Mouse (Mus musculus): ENCODE results near the gene Agap3. TPM values are rescaled to one million over a fixed set of nuclear protein-coding genes. Genes with fewer than 3 reads are reported as not detected.

Agap3 gene
- polyA plus RNA-seq, 1 experiment = 402 TPM

GRCm38 (mm10) chr5:24425421-24426036 is 26.4 kb upstream of the Agap3 start:
- Histone ChIP-seq H3K27ac (ENCODE audit: insufficient read depth, low read length) (no peak overlapping the region), H3K4me1 (ENCODE audit: control insufficient read depth, insufficient read depth, low read length) (no peaks in the 10 kb centered on the region; the same call in 1 of the 2 replicates)
- WGBS = 6% methylated on average over 29 of the region's 30 CpGs

DNA sequence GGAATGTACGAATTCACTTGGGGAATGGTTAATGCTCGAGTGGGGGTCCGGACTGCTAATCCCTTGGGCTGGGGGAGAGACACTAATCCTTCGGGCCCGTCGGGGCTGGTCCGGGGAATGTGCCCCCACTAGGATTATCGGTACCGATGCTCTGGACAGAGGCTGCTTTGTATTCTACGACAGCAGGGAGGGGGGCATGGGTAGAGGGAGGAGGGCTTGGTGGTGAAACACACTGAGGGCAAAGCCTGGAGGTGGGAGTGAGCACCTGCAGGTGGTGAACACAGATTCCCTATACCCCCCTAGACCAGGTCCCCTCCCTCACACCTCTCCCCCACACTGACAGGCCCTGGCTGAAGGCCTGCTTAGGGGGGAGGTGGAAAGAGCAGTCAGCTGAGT is 25.9 kb upstream of the Agap3 start:
- 26% methylated on average over 10 of the region's 10 CpGs for WGBS
- TF ChIP-seq POLR2A (IDR thresholded peaks at IDR 0.05; ENCODE audit: borderline replicate concordance, insufficient read depth, low read length) = no peak
- no peak for TF ChIP-seq CTCF (IDR thresholded peaks at IDR 0.05; ENCODE audit: borderline replicate concordance, insufficient read depth, low read depth, low read length)
- no peak for DNase-seq
- no peak overlapping the region for H3K4me3 ChIP-seq (replicated peaks; ENCODE audit: insufficient read depth, low read depth, low read length)
- no peak overlapping the region for H3K27ac ChIP-seq (ENCODE audit: insufficient read depth, low read length)
- no peaks in the 10 kb centered on the region for H3K27me3 ChIP-seq (ENCODE audit: control insufficient read depth, insufficient read depth, low read length)
- no peaks in the 10 kb centered on the region; the same call in 1 of the 2 replicates for H3K4me1 ChIP-seq (ENCODE audit: control insufficient read depth, insufficient read depth, low read length)

More at GRCm38 (mm10) chr5:24425421-24426036, 26.4 kb upstream of the Agap3 start:
- no peaks in the 10 kb centered on the region for H3K27me3 ChIP-seq (ENCODE audit: control insufficient read depth, insufficient read depth, low read length)
- H3K4me3 ChIP-seq (replicated peaks; ENCODE audit: insufficient read depth, low read depth, low read length) = peak overlapping the region; percentile 48
- peak in 1 of 2 experiments; percentile 46 for DNase-seq
- TF ChIP-seq CTCF (IDR thresholded peaks at IDR 0.05; ENCODE audit: borderline replicate concordance, insufficient read depth, low read depth, low read length) (no peak), POLR2A (IDR thresholded peaks at IDR 0.05; ENCODE audit: borderline replicate concordance, insufficient read depth, low read length) (no peak)

DNA sequence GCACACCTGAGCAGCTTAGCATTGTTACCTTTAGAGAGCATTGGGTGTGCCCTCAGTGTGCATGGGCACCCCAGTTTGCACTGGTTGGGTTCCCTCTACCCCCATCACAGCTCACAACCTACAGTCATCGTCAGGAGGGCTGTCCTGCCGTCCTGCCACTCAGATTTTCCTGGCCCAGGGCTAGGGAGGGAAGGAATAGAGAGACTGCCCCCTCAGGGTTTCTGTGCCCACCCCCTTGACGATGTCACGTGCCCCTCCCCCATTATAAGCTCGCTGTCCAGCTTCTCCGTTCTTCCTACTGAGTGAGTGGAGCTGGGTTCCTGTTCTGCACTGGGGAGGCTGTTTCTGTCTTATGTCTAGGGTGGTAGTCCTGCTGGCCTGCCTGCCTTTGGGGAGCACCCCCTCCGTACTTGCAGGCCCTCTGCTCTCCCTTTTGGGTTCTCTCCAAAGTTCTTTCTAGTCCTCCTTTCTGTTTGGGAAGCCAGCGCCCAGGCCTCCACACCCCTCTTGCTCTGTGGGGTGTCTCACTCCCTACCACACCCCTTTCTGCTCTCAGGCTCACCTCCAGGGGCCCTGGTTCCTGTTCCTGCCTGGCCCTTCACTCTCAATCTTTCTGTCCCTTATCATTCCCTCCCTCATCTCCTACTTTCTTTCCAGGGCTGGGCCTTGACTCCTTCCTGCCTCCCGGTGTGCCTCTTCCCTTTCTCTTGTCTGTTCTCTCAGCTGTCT is 25.3 kb upstream of the Agap3 start:
- no peak for TF ChIP-seq POLR2A (IDR thresholded peaks at IDR 0.05; ENCODE audit: borderline replicate concordance, insufficient read depth, low read length)
- no peak for TF ChIP-seq CTCF (IDR thresholded peaks at IDR 0.05; ENCODE audit: borderline replicate concordance, insufficient read depth, low read depth, low read length)
- no peak overlapping the region for H3K27ac ChIP-seq (ENCODE audit: insufficient read depth, low read length)
- H3K27me3 ChIP-seq (ENCODE audit: control insufficient read depth, insufficient read depth, low read length) = no peaks in the 10 kb centered on the region
- no peak overlapping the region for H3K4me3 ChIP-seq (replicated peaks; ENCODE audit: insufficient read depth, low read depth, low read length)
- 44% methylated on average over 9 of the region's 9 CpGs for WGBS
- no peak for DNase-seq
- no peaks in the 10 kb centered on the region; the same call in 1 of the 2 replicates for H3K4me1 ChIP-seq (ENCODE audit: control insufficient read depth, insufficient read depth, low read length)

DNA sequence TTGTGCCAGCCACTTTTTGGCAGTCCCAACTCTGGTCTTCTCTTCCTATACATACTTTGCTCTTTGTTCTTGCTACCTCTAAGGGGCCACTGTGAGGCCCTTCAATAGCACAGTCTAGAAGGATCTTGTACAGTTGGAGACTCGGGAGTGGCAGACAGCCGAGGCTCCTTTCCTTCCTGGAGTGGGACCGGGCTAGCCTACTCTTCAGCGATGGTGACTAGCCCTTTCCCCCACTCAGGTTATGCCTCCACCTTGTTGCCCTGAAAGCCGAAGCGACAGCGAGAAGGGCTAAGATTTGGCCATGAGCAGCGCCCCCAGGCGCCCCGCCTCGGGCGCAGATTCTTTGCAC is 24.7 kb upstream of the Agap3 start:
- Histone ChIP-seq H3K27ac (ENCODE audit: insufficient read depth, low read length) (no peak overlapping the region), H3K4me1 (ENCODE audit: control insufficient read depth, insufficient read depth, low read length) (no peaks in the 10 kb centered on the region; the same call in 1 of the 2 replicates), H3K27me3 (ENCODE audit: control insufficient read depth, insufficient read depth, low read length) (no peaks in the 10 kb centered on the region), H3K4me3 (replicated peaks; ENCODE audit: insufficient read depth, low read depth, low read length) (no peak overlapping the region)
- 50% methylated on average over 12 of the region's 12 CpGs for whole genome bisulfite sequencing
- DNase-seq = no peak
- TF ChIP-seq CTCF (IDR thresholded peaks at IDR 0.05; ENCODE audit: borderline replicate concordance, insufficient read depth, low read depth, low read length) (no peak), POLR2A (IDR thresholded peaks at IDR 0.05; ENCODE audit: borderline replicate concordance, insufficient read depth, low read length) (no peak)

DNA sequence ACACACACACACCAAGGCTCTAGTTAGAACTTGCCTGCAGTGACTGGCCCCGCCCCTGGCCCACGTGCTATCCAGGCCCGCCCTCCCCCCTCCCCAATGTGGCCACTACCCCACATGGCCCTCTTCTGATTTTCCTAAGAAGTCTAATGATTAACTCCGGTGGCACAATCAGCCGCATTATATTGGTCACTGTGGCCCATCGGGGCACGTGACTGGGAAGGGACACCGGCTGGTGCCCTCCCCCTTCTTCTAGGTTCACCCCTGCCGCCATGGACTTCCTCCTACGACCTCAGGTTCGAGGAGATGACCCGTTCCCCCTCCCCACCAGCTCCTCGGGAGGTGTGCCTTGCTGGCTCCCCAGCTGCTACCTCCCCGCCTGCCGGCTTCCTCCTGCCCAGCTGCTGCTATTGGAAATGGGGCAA is 24.0 kb upstream of the Agap3 start:
- no peak overlapping the region for H3K4me3 ChIP-seq (replicated peaks; ENCODE audit: insufficient read depth, low read depth, low read length)
- WGBS = 23% methylated on average over 15 of the region's 15 CpGs
- no peak for DNase-seq
- no peaks in the 10 kb centered on the region for H3K4me1 ChIP-seq (ENCODE audit: control insufficient read depth, insufficient read depth, low read length)
- no peak for TF ChIP-seq CTCF (IDR thresholded peaks at IDR 0.05; ENCODE audit: borderline replicate concordance, insufficient read depth, low read depth, low read length)
- TF ChIP-seq POLR2A (IDR thresholded peaks at IDR 0.05; ENCODE audit: borderline replicate concordance, insufficient read depth, low read length) = no peak
- H3K27me3 ChIP-seq (ENCODE audit: control insufficient read depth, insufficient read depth, low read length) = no peaks in the 10 kb centered on the region
- H3K27ac ChIP-seq (ENCODE audit: insufficient read depth, low read length) = no peak overlapping the region

- 28% methylated on average over 9 of the region's 9 CpGs for WGBS
Measured at GRCm38 (mm10) chr5:24428596-24428995, 23.4 kb upstream of the Agap3 start.

DNA sequence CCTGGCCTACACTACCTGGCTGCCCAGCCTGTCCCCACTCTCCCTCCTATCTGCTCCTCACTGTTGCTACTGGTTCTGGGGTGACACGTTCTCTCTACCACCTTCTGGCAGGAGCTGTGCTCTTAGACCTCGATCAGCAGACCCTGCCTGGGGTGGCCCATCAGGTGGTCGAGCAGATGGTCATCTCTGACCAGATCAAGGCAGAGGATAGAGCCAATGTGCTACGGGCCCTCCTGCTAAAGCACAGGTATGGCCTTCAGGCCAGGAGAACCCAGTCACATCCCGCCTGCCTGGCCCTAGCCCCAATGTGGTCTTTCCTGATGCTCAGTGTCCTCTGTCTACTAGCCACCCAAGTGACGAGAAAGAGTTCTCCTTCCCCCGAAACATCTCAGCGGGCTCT is 18.0 kb upstream of the Agap3 start:
- Histone ChIP-seq H3K27me3 (ENCODE audit: control insufficient read depth, insufficient read depth, low read length) (no peaks in the 10 kb centered on the region), H3K27ac (ENCODE audit: insufficient read depth, low read length) (no peak overlapping the region), H3K4me1 (ENCODE audit: control insufficient read depth, insufficient read depth, low read length) (no peaks in the 10 kb centered on the region), H3K4me3 (replicated peaks; ENCODE audit: insufficient read depth, low read depth, low read length) (no peak overlapping the region)
- 57% methylated on average over 8 of the region's 8 CpGs for WGBS
- DNase-seq = no peak
- TF ChIP-seq CTCF (IDR thresholded peaks at IDR 0.05; ENCODE audit: borderline replicate concordance, insufficient read depth, low read depth, low read length) (no peak), POLR2A (IDR thresholded peaks at IDR 0.05; ENCODE audit: borderline replicate concordance, insufficient read depth, low read length) (no peak)

More at GRCm38 (mm10) chr5:24428596-24428995, 23.4 kb upstream of the Agap3 start:
- no peak overlapping the region for H3K4me3 ChIP-seq (replicated peaks; ENCODE audit: insufficient read depth, low read depth, low read length)
- no peaks in the 10 kb centered on the region for H3K27me3 ChIP-seq (ENCODE audit: control insufficient read depth, insufficient read depth, low read length)
- DNase-seq = no peak
- no peaks in the 10 kb centered on the region for H3K4me1 ChIP-seq (ENCODE audit: control insufficient read depth, insufficient read depth, low read length)
- no peak overlapping the region for H3K27ac ChIP-seq (ENCODE audit: insufficient read depth, low read length)
- TF ChIP-seq CTCF (IDR thresholded peaks at IDR 0.05; ENCODE audit: borderline replicate concordance, insufficient read depth, low read depth, low read length) = no peak
- TF ChIP-seq POLR2A (IDR thresholded peaks at IDR 0.05; ENCODE audit: borderline replicate concordance, insufficient read depth, low read length) = no peak

GRCm38 (mm10) chr5:24441187-24441586 is 10.8 kb upstream of the Agap3 start:
- Histone ChIP-seq H3K4me1 (ENCODE audit: control insufficient read depth, insufficient read depth, low read length) (peaks cover 7% of the 10 kb centered on the region), H3K27ac (ENCODE audit: insufficient read depth, low read length) (no peak overlapping the region), H3K27me3 (ENCODE audit: control insufficient read depth, insufficient read depth, low read length) (no peaks in the 10 kb centered on the region), H3K4me3 (replicated peaks; ENCODE audit: insufficient read depth, low read depth, low read length) (no peak overlapping the region)
- 87% methylated on average over 8 of the region's 8 CpGs for WGBS
- no peak for DNase-seq
- TF ChIP-seq CTCF (IDR thresholded peaks at IDR 0.05; ENCODE audit: borderline replicate concordance, insufficient read depth, low read depth, low read length) = no peak
- TF ChIP-seq POLR2A (IDR thresholded peaks at IDR 0.05; ENCODE audit: borderline replicate concordance, insufficient read depth, low read length) = no peak

Data from cerebellum, adult 2 months (tissue).